Mouse (Mus musculus): ENCODE data around the gene 9930111J21Rik2. TPM values are rescaled to one million over a fixed set of nuclear protein-coding genes. Genes with fewer than 3 reads are reported as not detected.

9930111J21Rik2 gene
- polyA plus RNA-seq (2014; fragmentation: Illumina TruSeq; extraction: RNeasy Lipid Tissue Mini Kit (QIAGEN cat#74804); ENCODE audit: low read depth, low replicate concordance) = 19.2 TPM

GRCm38 (mm10) chr11:49051093-49051891, at the start of gene 9930111J21Rik2:
TSS of gene 9930111J21Rik2 (minus strand) at chr11:49051242.

GRCm38 (mm10) chr11:49076001-49076757, 25.1 kb upstream of the 9930111J21Rik2 start, which contains the start of gene Ifi47:
TSS of gene Ifi47 (plus strand) at chr11:49076587.

GRCm38 (mm10) chr11:49063713-49064469, 12.8 kb upstream of the 9930111J21Rik2 start, which contains the start of gene Tgtp2:
TSS of gene Tgtp2 (minus strand) at chr11:49064206.

GRCm38 (mm10) chr11:48994018-48994417, 57.0 kb downstream of the 9930111J21Rik2 start, which contains the start of gene Tgtp1:
TSS of gene Tgtp1 (minus strand) at chr11:48994172.

GRCm38 (mm10) chr11:48991740-48992520, 59.1 kb downstream of the 9930111J21Rik2 start, which contains the start of gene Gm12185:
TSS of gene Gm12185 (minus strand) at chr11:48992226.

GRCm38 (mm10) chr11:48979251-48979650, 71.8 kb downstream of the 9930111J21Rik2 start, which contains the start of gene 9930111J21Rik1:
TSS of gene 9930111J21Rik1 (minus strand) at chr11:48979398.

GRCm38 (mm10) chr11:48978240-48978939, 72.7 kb downstream of the 9930111J21Rik2 start, which contains the start of gene Olfr56:
TSS of gene Olfr56 (plus strand) at chr11:48978889.

Other genes starting within 250 kb of the 9930111J21Rik2 start
- 14.2 TPM for gene Trim41, start 233.9 kb downstream of the 9930111J21Rik2 start, polyA plus RNA-seq (2014; fragmentation: Illumina TruSeq; extraction: RNeasy Lipid Tissue Mini Kit (QIAGEN cat#74804); ENCODE audit: low read depth, low replicate concordance)
- 7.5 TPM for gene Trim7, start 225.1 kb downstream of the 9930111J21Rik2 start, polyA plus RNA-seq (2014; fragmentation: Illumina TruSeq; extraction: RNeasy Lipid Tissue Mini Kit (QIAGEN cat#74804); ENCODE audit: low read depth, low replicate concordance)
- gene Gm12184, start 224.6 kb downstream of the 9930111J21Rik2 start, polyA plus RNA-seq (2014; fragmentation: Illumina TruSeq; extraction: RNeasy Lipid Tissue Mini Kit (QIAGEN cat#74804); ENCODE audit: low read depth, low replicate concordance) = 18.0 TPM
- 80.0 TPM for gene Irgm1, start 179.6 kb downstream of the 9930111J21Rik2 start, polyA plus RNA-seq (2014; fragmentation: Illumina TruSeq; extraction: RNeasy Lipid Tissue Mini Kit (QIAGEN cat#74804); ENCODE audit: low read depth, low replicate concordance)
- 2.3 TPM for gene Gm5431, start 149.0 kb downstream of the 9930111J21Rik2 start, polyA plus RNA-seq (2014; fragmentation: Illumina TruSeq; extraction: RNeasy Lipid Tissue Mini Kit (QIAGEN cat#74804); ENCODE audit: low read depth, low replicate concordance)
- gene Psme2b, start 105.1 kb downstream of the 9930111J21Rik2 start, polyA plus RNA-seq (2014; fragmentation: Illumina TruSeq; extraction: RNeasy Lipid Tissue Mini Kit (QIAGEN cat#74804); ENCODE audit: low read depth, low replicate concordance) = 1.6 TPM
- 1.7 TPM for gene Olfr56, start 72.4 kb downstream of the 9930111J21Rik2 start, polyA plus RNA-seq (2014; fragmentation: Illumina TruSeq; extraction: RNeasy Lipid Tissue Mini Kit (QIAGEN cat#74804); ENCODE audit: low read depth, low replicate concordance)
- gene 9930111J21Rik1, start 71.8 kb downstream of the 9930111J21Rik2 start, polyA plus RNA-seq (2014; fragmentation: Illumina TruSeq; extraction: RNeasy Lipid Tissue Mini Kit (QIAGEN cat#74804); ENCODE audit: low read depth, low replicate concordance) = 2.4 TPM
- 0.82 TPM for gene Gm12185, start 59.0 kb downstream of the 9930111J21Rik2 start, polyA plus RNA-seq (2014; fragmentation: Illumina TruSeq; extraction: RNeasy Lipid Tissue Mini Kit (QIAGEN cat#74804); ENCODE audit: low read depth, low replicate concordance)
- gene Tgtp1, start 57.1 kb downstream of the 9930111J21Rik2 start, polyA plus RNA-seq (2014; fragmentation: Illumina TruSeq; extraction: RNeasy Lipid Tissue Mini Kit (QIAGEN cat#74804); ENCODE audit: low read depth, low replicate concordance) = 10.1 TPM
- 23.6 TPM for gene Tgtp2, start 13.0 kb upstream of the 9930111J21Rik2 start, polyA plus RNA-seq (2014; fragmentation: Illumina TruSeq; extraction: RNeasy Lipid Tissue Mini Kit (QIAGEN cat#74804); ENCODE audit: low read depth, low replicate concordance)
- 9.7 TPM for gene Ifi47, start 25.3 kb upstream of the 9930111J21Rik2 start, polyA plus RNA-seq (2014; fragmentation: Illumina TruSeq; extraction: RNeasy Lipid Tissue Mini Kit (QIAGEN cat#74804); ENCODE audit: low read depth, low replicate concordance)
- gene Olfr1396, start 63.6 kb upstream of the 9930111J21Rik2 start, polyA plus RNA-seq (2014; fragmentation: Illumina TruSeq; extraction: RNeasy Lipid Tissue Mini Kit (QIAGEN cat#74804); ENCODE audit: low read depth, low replicate concordance) = 5.4 TPM
- gene Olfr1395, start 91.0 kb upstream of the 9930111J21Rik2 start, polyA plus RNA-seq (2014; fragmentation: Illumina TruSeq; extraction: RNeasy Lipid Tissue Mini Kit (QIAGEN cat#74804); ENCODE audit: low read depth, low replicate concordance) = not detected
- gene Olfr1394, start 103.1 kb upstream of the 9930111J21Rik2 start, polyA plus RNA-seq (2014; fragmentation: Illumina TruSeq; extraction: RNeasy Lipid Tissue Mini Kit (QIAGEN cat#74804); ENCODE audit: low read depth, low replicate concordance) = not detected
- 96.9 TPM for gene Btnl9, start 135.9 kb upstream of the 9930111J21Rik2 start, polyA plus RNA-seq (2014; fragmentation: Illumina TruSeq; extraction: RNeasy Lipid Tissue Mini Kit (QIAGEN cat#74804); ENCODE audit: low read depth, low replicate concordance)
- 131 TPM for gene Zfp62, start 152.1 kb upstream of the 9930111J21Rik2 start, polyA plus RNA-seq (2014; fragmentation: Illumina TruSeq; extraction: RNeasy Lipid Tissue Mini Kit (QIAGEN cat#74804); ENCODE audit: low read depth, low replicate concordance)
- gene Mgat1, start 192.9 kb upstream of the 9930111J21Rik2 start, polyA plus RNA-seq (2014; fragmentation: Illumina TruSeq; extraction: RNeasy Lipid Tissue Mini Kit (QIAGEN cat#74804); ENCODE audit: low read depth, low replicate concordance) = 21.6 TPM
- gene Olfr1393, start 227.1 kb upstream of the 9930111J21Rik2 start, polyA plus RNA-seq (2014; fragmentation: Illumina TruSeq; extraction: RNeasy Lipid Tissue Mini Kit (QIAGEN cat#74804); ENCODE audit: low read depth, low replicate concordance) = not detected
- 0.17 TPM for gene Olfr1392, start 234.0 kb upstream of the 9930111J21Rik2 start, polyA plus RNA-seq (2014; fragmentation: Illumina TruSeq; extraction: RNeasy Lipid Tissue Mini Kit (QIAGEN cat#74804); ENCODE audit: low read depth, low replicate concordance)

Data from adrenal gland, adult 10 weeks (tissue).